Mouse (Mus musculus) C2C12 (cell line): ENCODE measurements around the gene Tet2. TPM values are rescaled to one million over a fixed set of nuclear protein-coding genes. Genes with fewer than 3 reads are reported as not detected.

ENCODE experiments used
- H3K27me3 ChIP-seq: one replicate; pipeline ENCODE4 v1.6.1; 2011; ENCODE audit not compliant: control insufficient read depth, insufficient read depth, insufficient read length
- H3K36me3 ChIP-seq: one replicate; pipeline ENCODE4 v1.6.1; 2011; ENCODE audit not compliant: control insufficient read depth, insufficient read depth
- H3K4me3 ChIP-seq: one replicate; pipeline ENCODE4 v1.5.1; 2011; ENCODE audit warnings: mild to moderate bottlenecking, control low read depth; ENCODE audit not compliant: poor library complexity, insufficient read depth, severe bottlenecking
- H3K79me2 ChIP-seq: one replicate; pipeline ENCODE4 v1.6.1; 2011; ENCODE audit not compliant: control insufficient read depth, insufficient read depth
- H3K79me3 ChIP-seq: one replicate; pipeline ENCODE4 v1.6.1; 2011; ENCODE audit warnings: low read depth, control low read depth
- H3ac ChIP-seq: one replicate; pipeline ENCODE3; 2011; ENCODE audit warnings: low read depth; ENCODE audit not compliant: control insufficient read depth, insufficient read length
- CEBPB ChIP-seq: IDR thresholded peaks from one replicate; pipeline ENCODE4 v1.6.1; 2011; ENCODE audit warnings: low read depth, mild to moderate bottlenecking, control low read depth, moderate library complexity
- CTCF ChIP-seq: IDR thresholded peaks from one replicate; pipeline ENCODE4 v1.5.1; 2011; ENCODE audit not compliant: control insufficient read depth, insufficient read depth, insufficient read length
- FOSL1 ChIP-seq: IDR thresholded peaks from one replicate; pipeline ENCODE4 v1.8.0; 2011; ENCODE audit warnings: mild to moderate bottlenecking, low read length; ENCODE audit not compliant: poor library complexity, insufficient read depth, severe bottlenecking
- MAX ChIP-seq: IDR thresholded peaks from one replicate; pipeline ENCODE4 v1.6.1; 2011; ENCODE audit warnings: mild to moderate bottlenecking, control low read depth
- MYOD1 ChIP-seq: IDR thresholded peaks from one replicate; pipeline ENCODE4 v1.6.1; 2011; ENCODE audit warnings: low read depth; ENCODE audit not compliant: control insufficient read depth, insufficient read length
- MYOG ChIP-seq: IDR thresholded peaks from one replicate; pipeline ENCODE4 v1.6.1; 2011; ENCODE audit not compliant: control insufficient read depth, insufficient read length; ENCODE audit errors: extremely low read depth
- USF1 ChIP-seq: IDR thresholded peaks from one replicate; pipeline ENCODE4 v1.6.1; 2011; ENCODE audit warnings: low read depth, mild to moderate bottlenecking, control low read depth, moderate library complexity
- polyA plus RNA-seq: library from polyadenylated mRNA; unstranded; fragments of >200 nt; fragmentation: generic; extraction: Trizol; gene quantifications from one replicate; pipeline ENCODE4 v1.2.1, GENCODE M21; 2012; ENCODE audit warnings: missing spikeins

The Tet2 gene
- polyA plus RNA-seq, 1 experiment = 1.5 TPM

- no peaks in the 10 kb centered on the region for H3K79me3 ChIP-seq
- H3K79me2 ChIP-seq = no peaks in the 10 kb centered on the region
- TF ChIP-seq USF1 (no peak), CEBPB (no peak), CTCF (no peak), FOSL1 (no peak), MYOG (no peak)
- H3ac ChIP-seq = no peak overlapping the region
- no peaks in the 10 kb centered on the region for H3K27me3 ChIP-seq
- H3K36me3 ChIP-seq = no peaks in the 10 kb centered on the region
- H3K4me3 ChIP-seq = no peak overlapping the region
These were observed 9.7 kb upstream of the Tet2 start for GRCm38 (mm10) chr3:133554552-133555067.

GRCm38 (mm10) chr3:133554092-133554491 lies 9.2 kb upstream of the Tet2 start:
- no peak overlapping the region for H3ac ChIP-seq
- no peak overlapping the region for H3K4me3 ChIP-seq
- TF ChIP-seq MAX = no peak
- TF ChIP-seq FOSL1 = no peak
- no peak for TF ChIP-seq MYOD1
- TF ChIP-seq MYOG = no peak
- no peak for TF ChIP-seq CEBPB
- no peak for TF ChIP-seq USF1
- TF ChIP-seq CTCF = no peak
- H3K79me3 ChIP-seq = no peaks in the 10 kb centered on the region
- H3K79me2 ChIP-seq = no peaks in the 10 kb centered on the region
- H3K27me3 ChIP-seq = no peaks in the 10 kb centered on the region
- H3K36me3 ChIP-seq = no peaks in the 10 kb centered on the region

- Histone ChIP-seq H3K79me3 (no peaks in the 10 kb centered on the region), H3K36me3 (no peaks in the 10 kb centered on the region), H3K79me2 (no peaks in the 10 kb centered on the region), H3K4me3 (no peak overlapping the region), H3K27me3 (no peaks in the 10 kb centered on the region), H3ac (no peak overlapping the region)
- TF ChIP-seq CEBPB (no peak), MAX (no peak), USF1 (no peak), MYOG (no peak), FOSL1 (no peak), MYOD1 (no peak), CTCF (no peak)
These were observed 7.0 kb upstream of the Tet2 start for GRCm38 (mm10) chr3:133551941-133552340.

- H3K36me3 ChIP-seq = no peaks in the 10 kb centered on the region
- no peaks in the 10 kb centered on the region for H3K79me2 ChIP-seq
- no peaks in the 10 kb centered on the region for H3K79me3 ChIP-seq
- TF ChIP-seq MAX (no peak), MYOG (no peak), USF1 (no peak), CTCF (no peak), CEBPB (no peak), MYOD1 (no peak), FOSL1 (no peak)
- no peak overlapping the region for H3ac ChIP-seq
- H3K27me3 ChIP-seq = no peaks in the 10 kb centered on the region
- H3K4me3 ChIP-seq = no peak overlapping the region
These were observed 4.6 kb upstream of the Tet2 start for GRCm38 (mm10) chr3:133549385-133550170.

- Histone ChIP-seq H3K4me3 (no peak overlapping the region), H3K27me3 (no peaks in the 10 kb centered on the region), H3K79me3 (no peaks in the 10 kb centered on the region), H3K79me2 (peaks cover 2% of the 10 kb centered on the region), H3ac (no peak overlapping the region), H3K36me3 (no peaks in the 10 kb centered on the region)
- TF ChIP-seq FOSL1 (no peak), USF1 (no peak), CEBPB (no peak), MYOG (no peak)
These were observed 3.7 kb upstream of the Tet2 start for GRCm38 (mm10) chr3:133548613-133549012.

- Histone ChIP-seq H3ac (no peak overlapping the region), H3K79me3 (peaks cover 2% of the 10 kb centered on the region), H3K4me3 (no peak overlapping the region), H3K79me2 (peaks cover 19% of the 10 kb centered on the region), H3K36me3 (no peaks in the 10 kb centered on the region), H3K27me3 (no peaks in the 10 kb centered on the region)
- no peak for TF ChIP-seq CEBPB
- TF ChIP-seq CTCF = no peak
- no peak for TF ChIP-seq FOSL1
- TF ChIP-seq MYOG = no peak
- no peak for TF ChIP-seq MAX
- no peak for TF ChIP-seq MYOD1
- TF ChIP-seq USF1 = no peak
These were observed 1.9 kb upstream of the Tet2 start for GRCm38 (mm10) chr3:133546790-133547189.
